ENCODE assay signal across 24 mouse cellular contexts in genomic region chr5:113330202-113330601, GRCm38 (mm10). TPM values are rescaled to one million over a fixed set of nuclear protein-coding genes. Genes with fewer than 3 reads are reported as not detected.
"Had no signal": no experiment of that assay in that cellular context is flagged by ENCODE, and none has a peak within 500 bp of the region (broad histone marks: within the 10 kb centered on the region; RNA-seq: fewer than 3 reads in every experiment).

No protein-coding gene starts in this region.

- H3K4me3 ChIP-seq: midbrain, embryonic 10.5 days; midbrain, embryonic 12.5 days; myocyte; neural tube, embryonic 13.5 days; neural tube, embryonic 15.5 days; stomach, embryonic 15.5 days had no signal

- H3K36me3 ChIP-seq: midbrain, embryonic 10.5 days; midbrain, embryonic 12.5 days; neural tube, embryonic 13.5 days; neural tube, embryonic 15.5 days; stomach, embryonic 15.5 days had no signal

- H3K9me3 ChIP-seq: stomach, embryonic 15.5 days had no signal

- H3K27ac ChIP-seq: midbrain, embryonic 10.5 days; midbrain, embryonic 12.5 days; neural tube, embryonic 13.5 days; neural tube, embryonic 15.5 days; stomach, embryonic 15.5 days; stomach, postnatal 0 days had no signal

- H3K9ac ChIP-seq: lung, embryonic 14.5 days; midbrain, embryonic 12.5 days; neural tube, embryonic 13.5 days; neural tube, embryonic 15.5 days; stomach, embryonic 15.5 days had no signal

- DNase-seq: lung, adult 18-20 months; lung, embryonic 14.5 days; lung, postnatal 10 days; lung, postnatal 4 days; midbrain, embryonic 14.5 days; retina, postnatal 1 day; right cerebral cortex, adult 18-20 months; thymus, adult 2 months; thymus, postnatal 25 days; thymus, postnatal 4 days had no signal

RNA-seq across cellular contexts. Expression of gene Sgsm1, which starts 19.6 kb away (rescaled TPM):
- total RNA-seq: megakaryocyte, adult 5-6 weeks had no signal

RNA-seq across cellular contexts. Expression of gene Aym1, which starts 26.9 kb away (rescaled TPM):
- total RNA-seq: megakaryocyte, adult 5-6 weeks; megakaryocyte-erythroid progenitor cell, adult 5-6 weeks had no signal
- polyA plus RNA-seq: lung, embryonic 14.5 days; lung, embryonic 16.5 days; midbrain, embryonic 10.5 days; midbrain, embryonic 12.5 days; midbrain, embryonic 14.5 days; midbrain, embryonic 16.5 days; myocyte; neural tube, embryonic 11.5 days; neural tube, embryonic 13.5 days; neural tube, embryonic 15.5 days; spleen, adult 2 months; stomach, embryonic 15.5 days; stomach, postnatal 0 days; thymus, adult 2 months; urinary bladder, adult 2 months had no signal
